Mouse (Mus musculus) monocyte, adult 5-6 weeks (primary cell): ENCODE results near the gene Chkb. TPM values are rescaled to one million over a fixed set of nuclear protein-coding genes. Genes with fewer than 3 reads are reported as not detected.

Experiments used
- ATAC-seq: fragments of 153-309, 156-312 bp; replicated peaks from 2 replicates; pipeline ENCODE4 v1.8.0; 2017; ENCODE audit warnings: mild to moderate bottlenecking; ENCODE audit not compliant: low TSS enrichment, insufficient number of reproducible peaks, severe bottlenecking, poor library complexity, low FRiP score
- total RNA-seq: library from RNA; stranded (forward); fragments of 200-1000, 200-491, 200-594 nt; gene quantifications from 3 replicates; pipeline ENCODE4 v1.2.3, GENCODE M21; 2017

The Chkb gene
- total RNA-seq, result 95.3 to 120 TPM (median 95.5 TPM) in 3 replicates

DNA sequence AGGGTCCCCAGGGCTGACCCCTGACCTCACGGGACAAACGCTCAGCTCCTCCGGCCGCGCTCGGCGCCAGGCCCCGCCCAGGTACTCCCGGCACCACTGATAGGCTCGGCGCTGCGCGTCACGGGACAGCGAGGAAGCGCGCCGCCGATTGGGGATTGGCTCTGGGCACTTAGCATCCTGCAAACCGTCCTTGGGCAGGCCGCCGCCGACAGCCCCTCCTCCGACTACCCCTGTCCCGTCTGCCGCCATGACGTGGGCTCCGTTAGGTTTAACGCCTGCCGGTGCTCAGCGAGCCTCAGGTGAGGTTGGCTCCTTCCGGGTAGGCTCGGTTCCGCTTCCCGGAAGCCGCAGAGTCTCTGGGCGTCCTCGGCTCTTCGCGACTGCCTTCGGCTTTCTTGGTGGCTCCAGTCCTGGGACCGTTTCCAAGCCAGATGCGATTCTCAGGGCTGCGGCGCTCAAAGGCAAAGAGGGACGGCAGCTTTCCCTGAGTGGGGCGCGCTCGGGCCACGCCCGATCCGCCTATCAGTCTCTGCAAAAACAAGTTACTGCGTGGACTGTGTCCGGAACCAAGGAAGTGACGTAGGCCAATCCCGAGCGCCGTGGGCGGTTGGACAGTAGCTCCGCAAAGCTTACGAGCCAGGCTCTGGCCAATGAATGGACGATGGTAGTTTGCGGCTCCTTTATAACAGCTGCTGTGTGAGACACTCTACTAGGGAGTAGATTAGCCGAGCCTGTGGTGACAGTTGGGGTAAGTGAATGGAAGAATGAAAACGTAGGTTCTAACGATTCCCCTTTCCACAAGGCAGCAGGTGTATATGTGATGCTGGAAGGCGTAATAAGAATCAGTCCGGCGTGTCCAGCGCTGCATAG is at the start of gene Chkb, which contains the start of the genes C730034F03Rik and Gm44502:
Gene Chkb (minus strand): TSS at position 557 of the 870 bp plus-strand sequence.
Gene C730034F03Rik (plus strand): TSS at position 238 of the 870 bp plus-strand sequence.
Gene Gm44502 (minus strand): TSS at position 345 of the 870 bp plus-strand sequence.
- ATAC-seq, result peak; percentile 91

- no peak for ATAC-seq
Observed at GRCm38 (mm10) chr15:89478622-89479021, 48.9 kb upstream of the Chkb start.

- no peak for ATAC-seq
Observed at GRCm38 (mm10) chr15:89477806-89478205, 48.1 kb upstream of the Chkb start.

DNA sequence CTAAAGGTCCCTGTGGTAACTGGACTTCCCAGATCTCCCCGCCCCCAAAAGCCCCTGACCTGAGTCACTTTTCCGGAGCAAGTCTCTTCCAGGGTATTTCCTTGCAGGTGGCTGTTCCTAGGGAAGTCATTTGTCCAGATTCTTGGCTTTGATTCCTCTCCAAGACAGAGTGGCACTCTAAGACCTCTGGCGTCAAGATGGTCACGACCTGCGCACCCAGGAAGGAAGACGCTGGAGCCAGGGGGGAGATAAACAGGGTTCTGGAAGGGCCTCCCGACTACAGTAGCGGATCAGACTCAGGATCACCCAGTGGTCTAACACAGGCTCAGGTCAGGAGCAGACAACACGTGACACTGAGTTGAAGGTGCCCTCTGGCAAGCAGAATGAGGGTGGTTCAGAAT is 47.4 kb upstream of the Chkb start, which contains the start of gene Arsa:
Gene Arsa (minus strand): TSS at position 335 of the 401 bp plus-strand sequence.
- ATAC-seq, result no peak

DNA sequence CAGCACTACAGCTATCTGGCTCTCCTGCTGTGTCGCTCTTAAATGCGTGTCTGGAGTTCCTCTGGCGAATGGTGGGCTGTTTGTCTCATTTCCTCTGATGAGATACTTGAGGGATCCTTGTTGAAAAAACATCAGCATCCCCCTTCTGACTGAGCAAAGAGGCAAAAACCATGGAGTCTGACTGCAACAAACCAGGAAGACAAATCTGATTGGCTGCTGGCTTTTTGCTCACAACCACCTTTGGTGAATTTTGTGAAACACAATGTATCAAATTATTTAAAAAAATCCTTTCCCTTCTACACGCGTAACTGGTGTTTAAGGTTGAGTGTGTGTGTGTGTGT is 46.7 kb upstream of the Chkb start:
- no peak for ATAC-seq

- peak; percentile 92 for ATAC-seq
Observed at GRCm38 (mm10) chr15:89475611-89476474, 46.1 kb upstream of the Chkb start.

GRCm38 (mm10) chr15:89475293-89475600 is 45.5 kb upstream of the Chkb start:
- no peak for ATAC-seq

DNA sequence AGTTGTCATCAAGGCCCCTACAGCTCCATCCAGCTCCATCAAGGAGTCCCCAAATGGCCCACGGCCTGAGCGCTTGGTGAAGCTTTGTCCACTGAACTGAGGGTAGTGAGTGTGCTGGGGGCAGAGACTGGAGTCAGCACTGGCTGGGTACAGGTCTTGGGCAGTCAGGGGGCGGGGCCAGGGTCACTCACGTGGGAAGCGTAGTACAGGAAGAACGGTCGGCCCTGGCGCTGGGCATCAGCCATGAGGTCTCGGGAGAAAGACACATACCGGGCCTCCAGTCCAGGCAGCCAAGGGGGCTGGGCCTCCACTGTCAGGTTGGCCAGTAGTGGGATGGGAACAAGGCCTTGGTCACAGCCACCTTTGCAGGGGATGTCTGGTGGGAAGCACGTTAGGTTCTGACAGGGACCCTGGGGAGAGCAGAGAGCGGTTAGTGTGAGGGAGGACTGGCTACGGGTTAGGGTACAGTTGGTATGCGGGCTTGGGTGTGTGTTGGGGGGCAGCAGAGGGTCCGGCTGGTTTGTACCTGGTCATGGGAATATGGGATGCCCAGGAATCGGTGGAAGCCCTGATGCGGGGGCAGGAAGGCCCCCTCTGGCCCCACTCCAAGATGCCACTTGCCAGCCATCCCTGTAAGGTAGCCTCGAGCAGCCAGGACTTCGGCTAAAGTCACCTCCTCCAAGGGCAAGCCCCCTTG is 45.0 kb upstream of the Chkb start:
- no peak for ATAC-seq

GRCm38 (mm10) chr15:89473921-89474320 is 44.2 kb upstream of the Chkb start:
- no peak for ATAC-seq

DNA sequence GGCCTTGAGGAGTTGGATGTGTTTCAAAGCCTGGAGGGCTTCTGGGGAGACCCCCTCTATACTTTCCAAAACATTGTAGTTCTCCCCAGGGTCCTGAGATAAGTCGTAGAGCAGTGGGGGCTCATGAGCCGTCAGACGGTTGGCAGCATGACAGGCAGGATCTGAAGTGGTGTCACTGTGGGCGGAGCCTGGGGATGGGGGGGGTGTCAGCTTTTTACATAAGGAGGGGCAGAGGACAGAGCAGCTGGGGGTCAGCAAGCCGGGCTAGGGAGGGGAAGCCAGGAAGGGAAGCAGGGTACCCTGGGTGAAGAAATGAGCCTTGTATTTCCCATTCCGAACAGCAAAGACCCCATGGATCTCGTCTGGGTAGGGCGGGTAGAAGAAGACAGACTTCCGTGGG is 43.7 kb upstream of the Chkb start:
- no peak for ATAC-seq

DNA sequence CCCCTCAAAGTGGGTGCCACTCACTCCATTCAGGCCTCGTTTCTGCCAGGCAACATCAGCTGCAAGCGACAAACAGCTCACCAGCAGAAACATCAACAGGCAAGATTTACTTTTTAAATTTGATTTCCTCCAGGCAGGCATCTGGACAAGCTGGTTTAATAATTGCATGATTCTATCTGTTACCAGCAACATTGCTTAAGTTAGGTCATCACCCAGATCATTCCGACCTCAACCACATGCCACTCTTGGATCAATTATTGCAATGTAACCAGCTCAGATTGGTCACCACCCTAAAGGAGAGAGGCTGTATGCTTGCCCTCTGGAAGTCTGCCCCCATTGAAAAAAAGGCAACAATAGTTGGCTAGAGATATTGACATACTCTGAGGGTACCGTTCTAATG is 41.8 kb upstream of the Chkb start:
- no peak for ATAC-seq

DNA sequence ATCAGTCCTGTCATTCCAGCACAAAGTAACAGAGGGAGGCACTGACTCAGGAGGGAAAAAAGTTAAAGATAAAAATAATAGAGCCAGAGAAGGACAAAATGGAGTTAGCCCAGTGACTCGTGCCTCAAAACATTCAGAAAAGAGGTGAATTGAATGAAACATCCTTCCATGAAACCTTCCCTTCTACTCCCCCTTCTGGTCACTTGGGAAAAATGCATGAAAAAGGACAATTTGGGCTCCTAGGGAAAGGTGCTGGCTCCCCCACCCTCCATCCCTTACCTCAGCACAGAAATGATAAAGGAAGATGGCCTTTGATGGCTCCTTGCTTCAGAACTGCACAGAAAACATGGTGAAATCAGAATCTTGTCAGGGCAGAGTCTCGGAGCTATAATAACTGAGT is 38.9 kb upstream of the Chkb start:
- 0 out of 2 replicates have a peak, but pooled peaks have one; percentile 53 for ATAC-seq

- no peak for ATAC-seq
Observed at GRCm38 (mm10) chr15:89465052-89465451, 35.3 kb upstream of the Chkb start.

GRCm38 (mm10) chr15:89463334-89464235 is 33.9 kb upstream of the Chkb start:
- ATAC-seq, result no peak

DNA sequence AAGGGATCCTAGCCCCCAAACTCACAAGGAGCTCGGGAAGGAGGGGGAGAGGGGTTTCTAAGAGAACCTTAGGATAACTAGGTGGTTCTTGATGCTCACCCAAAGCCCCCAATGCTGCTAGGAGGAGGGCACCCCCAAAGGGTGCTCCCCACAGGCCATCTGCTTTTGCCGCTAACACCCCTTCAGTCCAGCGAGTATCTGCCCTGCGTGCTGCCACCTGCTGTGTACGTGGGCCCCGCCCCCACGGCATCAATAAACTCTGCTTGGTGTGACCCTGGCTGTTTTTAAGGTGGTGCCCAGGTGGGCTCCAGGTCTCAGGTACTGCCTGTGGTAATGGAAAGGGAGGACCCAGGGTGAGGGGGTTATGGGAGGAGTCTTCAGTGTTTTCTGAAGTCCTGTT is 32.5 kb upstream of the Chkb start:
- ATAC-seq, result no peak

GRCm38 (mm10) chr15:89461321-89461720 is 31.6 kb upstream of the Chkb start:
- no peak for ATAC-seq

DNA sequence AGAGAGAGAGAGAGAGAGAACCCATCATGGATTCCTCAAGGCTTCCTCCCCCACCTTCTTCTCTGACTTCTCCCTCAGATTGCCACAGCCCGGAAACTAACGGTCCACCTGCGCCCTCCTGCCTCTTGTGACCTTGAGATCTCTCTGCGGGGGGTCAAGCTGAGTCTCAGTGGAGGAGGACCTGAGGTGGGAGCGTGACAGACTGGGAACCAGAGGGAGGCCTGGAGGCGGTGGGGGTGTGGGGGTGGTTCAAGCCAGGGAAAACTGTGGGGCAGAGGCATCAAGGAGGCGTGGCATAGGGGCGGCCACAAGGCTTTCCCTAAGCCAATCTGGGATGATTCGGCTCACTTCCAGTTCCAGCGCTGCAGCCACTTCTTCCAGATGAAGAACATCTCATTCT is 30.6 kb upstream of the Chkb start:
- ATAC-seq, result no peak

- ATAC-seq, result no peak
Observed at GRCm38 (mm10) chr15:89459821-89460220, 30.1 kb upstream of the Chkb start.
